Mouse (Mus musculus): ENCODE measurements around the gene Kcmf1.

Gene Kcmf1

DNA sequence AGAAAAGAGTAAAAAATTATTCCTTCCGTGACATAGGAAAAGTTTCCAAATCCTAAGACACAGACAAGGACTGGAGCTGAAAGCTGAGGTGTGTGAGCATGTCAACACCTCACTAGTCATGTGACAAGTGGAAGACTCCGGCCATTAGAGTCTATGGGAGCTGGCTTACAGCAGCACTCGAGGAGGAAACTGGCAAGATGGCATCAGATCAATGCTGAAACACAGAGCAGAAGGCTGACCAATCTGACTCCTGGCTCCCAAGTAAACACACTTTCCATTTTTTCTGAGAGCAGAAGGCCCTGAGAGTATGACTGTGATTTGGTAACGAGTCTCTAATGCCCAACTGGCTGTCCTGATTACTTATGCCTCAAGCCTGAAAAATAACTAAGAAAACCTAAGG lies 47.6 kb downstream of the Kcmf1 start:
- in situ Hi-C loops (cut with MboI; ENCODE audit: unreplicated experiment in 2 of 2): no loop called here

DNA sequence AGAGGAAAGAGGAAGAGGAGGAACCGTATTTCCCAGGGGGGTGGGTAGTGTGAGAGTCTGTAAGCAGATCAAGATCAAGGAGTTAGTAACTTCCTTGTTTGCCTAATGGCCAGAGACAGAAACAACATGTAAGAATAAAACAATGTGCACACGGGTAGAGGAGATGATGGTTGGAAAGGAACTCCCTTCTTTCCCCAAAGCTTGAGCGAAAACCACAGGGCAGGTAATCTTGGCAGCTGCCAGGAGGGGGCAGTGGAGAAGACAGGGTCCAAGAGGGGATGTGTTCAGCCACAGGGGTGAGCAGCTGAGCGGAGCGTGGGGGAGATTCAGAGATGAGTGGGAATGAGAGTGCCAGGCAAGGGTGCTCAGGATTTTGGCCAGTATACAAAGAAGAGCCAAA lies 48.1 kb downstream of the Kcmf1 start:
- in situ Hi-C loops (cut with MboI; ENCODE audit: unreplicated experiment in 2 of 2): no loop called here

- in situ Hi-C loops (cut with MboI; ENCODE audit: unreplicated experiment in 2 of 2): loop anchor here in 1 of 2 experiments (25.0 kb wide), 1 partner anchor 320 kb away; no protein-coding TSS in a partner anchor
These were observed 57.7 kb downstream of the Kcmf1 start for GRCm38 (mm10) chr6:72841986-72842502.

DNA sequence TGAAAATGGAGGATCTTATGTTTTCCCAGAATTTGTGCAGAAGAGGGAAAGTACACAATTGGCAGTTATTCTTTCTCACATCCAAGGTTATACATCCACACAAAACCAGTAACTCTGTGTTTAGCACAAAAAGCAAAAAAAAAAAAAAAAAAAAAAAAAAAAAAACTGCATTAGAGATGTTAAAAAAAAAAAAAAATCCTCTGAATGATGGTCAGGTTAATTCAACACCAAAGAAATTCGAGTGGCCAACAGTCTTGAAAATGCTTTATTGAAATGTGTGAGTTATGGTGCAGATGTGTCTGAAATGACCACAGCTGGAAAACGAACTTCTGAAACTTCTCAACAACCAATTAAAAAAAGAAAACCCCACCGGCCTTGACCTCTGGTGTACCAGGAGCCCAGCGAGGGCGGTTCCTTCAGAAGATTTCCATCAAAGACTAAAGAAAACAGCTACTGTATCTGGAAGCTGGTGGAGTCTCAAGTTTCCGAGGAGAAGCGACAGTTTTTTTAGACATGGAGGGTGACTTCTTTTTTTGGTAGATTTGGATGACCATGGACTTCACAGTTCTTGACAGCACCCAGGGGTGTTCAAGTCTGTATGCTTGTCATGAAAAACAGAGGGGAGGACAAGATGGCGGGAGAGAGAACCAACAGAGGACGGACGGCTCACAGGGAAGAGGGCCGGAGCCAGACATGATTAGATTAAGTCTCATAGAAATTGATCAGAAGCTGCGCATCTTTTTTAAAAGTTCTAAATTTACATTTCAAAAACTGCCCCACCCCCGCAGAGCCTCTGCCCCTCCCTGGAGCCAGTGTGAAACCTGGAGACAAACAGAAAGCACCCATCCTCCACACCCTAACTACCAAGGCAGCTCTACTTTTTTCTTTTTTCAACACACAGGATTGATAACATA lies 58.7 kb downstream of the Kcmf1 start:
- in situ Hi-C loops (cut with MboI; ENCODE audit: unreplicated experiment in 2 of 2): loop anchor here in 1 of 2 experiments (25.0 kb wide), 1 partner anchor 321 kb away; no protein-coding TSS in a partner anchor

GRCm38 (mm10) chr6:72837756-72838155 lies 62.0 kb downstream of the Kcmf1 start:
- in situ Hi-C loops (cut with MboI; ENCODE audit: unreplicated experiment in 2 of 2): loop anchor here in 1 of 2 experiments (25.0 kb wide), 1 partner anchor 325 kb away; no protein-coding TSS in a partner anchor

DNA sequence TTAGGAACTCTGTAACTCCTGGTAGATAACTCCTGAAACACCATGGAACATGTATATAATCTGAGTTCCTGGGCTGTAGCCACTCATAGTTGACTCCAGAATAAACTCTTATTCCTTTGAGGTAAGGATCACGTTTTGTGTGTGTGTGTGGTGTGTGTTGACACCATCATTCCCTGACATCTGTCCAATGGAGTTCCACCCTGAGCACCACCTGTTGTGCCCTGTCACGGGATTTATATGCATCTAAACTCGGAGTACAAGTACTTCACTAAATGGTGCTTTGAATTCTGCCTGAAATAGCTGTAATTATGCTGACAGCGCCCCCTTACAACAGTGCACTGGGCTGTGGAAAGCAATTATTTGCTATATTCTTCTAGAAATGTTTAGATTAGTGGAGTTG lies 65.3 kb downstream of the Kcmf1 start:
- in situ Hi-C loops (cut with MboI; ENCODE audit: unreplicated experiment in 2 of 2): loop anchor here in 1 of 2 experiments (25.0 kb wide), 1 partner anchor 328 kb away; no protein-coding TSS in a partner anchor

DNA sequence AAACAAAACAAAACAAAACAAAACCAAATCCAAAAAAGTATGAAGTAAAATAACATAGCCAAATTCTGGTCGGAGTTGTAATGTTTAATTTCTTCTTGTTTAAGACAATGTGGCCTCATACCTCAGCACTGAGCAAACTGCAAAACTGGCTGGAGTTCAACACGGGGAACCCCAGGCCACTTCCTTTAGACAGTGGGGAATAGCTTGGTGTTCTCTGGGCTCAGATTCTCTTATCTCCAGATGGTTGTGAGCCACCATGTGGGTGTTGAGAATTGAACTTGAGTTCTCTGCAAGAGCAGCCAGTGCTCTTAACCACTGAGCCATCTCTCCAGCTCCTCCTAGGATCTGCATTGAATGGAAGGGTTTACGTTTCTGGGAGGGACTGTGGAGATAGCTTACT lies 67.9 kb downstream of the Kcmf1 start:
- in situ Hi-C loops (cut with MboI; ENCODE audit: unreplicated experiment in 2 of 2): loop anchor here in 1 of 2 experiments (25.0 kb wide), 1 partner anchor 330 kb away; no protein-coding TSS in a partner anchor

- in situ Hi-C loops (cut with MboI; ENCODE audit: unreplicated experiment in 2 of 2): loop anchor here in 1 of 2 experiments (25.0 kb wide), 1 partner anchor 331 kb away; no protein-coding TSS in a partner anchor
These were observed 68.5 kb downstream of the Kcmf1 start for GRCm38 (mm10) chr6:72831276-72831675.

DNA sequence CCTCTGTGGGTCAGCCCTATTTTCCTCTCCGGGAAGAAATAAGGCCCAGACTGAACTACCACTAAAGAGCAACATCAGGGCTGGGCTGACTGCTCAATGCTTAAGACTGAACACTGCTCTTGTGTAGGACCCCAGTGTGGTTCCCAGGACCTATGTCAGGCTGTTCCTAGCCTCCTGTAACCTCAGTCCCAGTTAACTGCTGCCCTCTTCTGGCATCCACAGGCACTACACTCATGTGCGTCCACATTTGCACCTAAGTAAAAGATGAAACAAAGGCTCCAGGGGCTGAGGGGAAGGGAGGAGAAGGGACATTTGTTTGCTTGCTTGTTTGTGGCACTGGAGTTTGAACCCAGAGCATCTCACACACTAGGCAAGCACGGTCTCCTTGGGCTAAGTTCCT lies 70.9 kb downstream of the Kcmf1 start:
- in situ Hi-C loops (cut with MboI; ENCODE audit: unreplicated experiment in 2 of 2): loop anchor here in 1 of 2 experiments (25.0 kb wide), 1 partner anchor 333 kb away; no protein-coding TSS in a partner anchor

GRCm38 (mm10) chr6:72828037-72828436 lies 71.7 kb downstream of the Kcmf1 start:
- in situ Hi-C loops (cut with MboI; ENCODE audit: unreplicated experiment in 2 of 2): loop anchor here in 1 of 2 experiments (25.0 kb wide), 1 partner anchor 334 kb away; no protein-coding TSS in a partner anchor

- in situ Hi-C loops (cut with MboI; ENCODE audit: unreplicated experiment in 2 of 2): loop anchor here in 1 of 2 experiments (25.0 kb wide), 1 partner anchor 337 kb away; no protein-coding TSS in a partner anchor
These were observed 74.0 kb downstream of the Kcmf1 start for GRCm38 (mm10) chr6:72825762-72826161.

DNA sequence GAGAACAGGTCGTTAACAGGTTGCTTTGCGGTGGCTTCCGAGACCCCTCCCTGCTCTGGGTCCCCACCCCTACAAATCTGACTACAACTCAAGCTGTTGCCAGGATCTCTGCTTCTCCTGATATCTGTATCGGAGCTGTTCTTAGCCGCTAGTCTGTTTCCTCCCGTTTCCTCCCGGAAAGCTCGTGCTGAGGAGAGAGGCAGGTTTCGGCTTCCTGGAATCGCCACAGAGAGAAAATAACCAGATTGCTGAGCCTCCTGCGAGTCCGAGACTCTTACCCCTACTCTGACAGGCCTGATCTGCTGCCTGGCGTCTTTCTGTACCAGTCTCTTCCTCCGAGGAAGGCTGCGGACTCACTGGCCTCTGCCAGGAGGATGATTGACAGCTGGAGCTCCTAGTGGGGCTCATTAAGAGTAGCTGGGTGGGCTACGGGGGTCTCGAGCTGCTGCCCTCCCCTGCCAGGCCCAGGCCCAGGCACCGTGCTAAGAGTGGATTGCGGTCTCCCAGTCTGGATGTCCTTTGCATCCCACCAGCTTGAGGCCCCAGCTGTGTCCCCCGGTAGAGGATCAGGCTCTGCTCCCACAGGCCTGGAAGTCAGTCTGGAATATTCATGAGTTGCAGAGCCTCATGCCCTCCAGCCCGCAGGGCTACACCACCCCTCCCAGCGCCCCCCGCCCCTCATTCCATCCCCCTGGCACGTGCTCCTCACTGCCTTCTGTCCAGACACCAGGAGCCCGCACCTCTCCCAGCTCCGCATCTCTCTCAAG lies 74.6 kb downstream of the Kcmf1 start:
- in situ Hi-C loops (cut with MboI; ENCODE audit: unreplicated experiment in 2 of 2): loop anchor here in 1 of 2 experiments (25.0 kb wide), 1 partner anchor 337 kb away; no protein-coding TSS in a partner anchor

GRCm38 (mm10) chr6:72813456-72813855 lies 86.3 kb downstream of the Kcmf1 start:
- in situ Hi-C loops (cut with MboI; ENCODE audit: unreplicated experiment in 2 of 2): no loop called here

DNA sequence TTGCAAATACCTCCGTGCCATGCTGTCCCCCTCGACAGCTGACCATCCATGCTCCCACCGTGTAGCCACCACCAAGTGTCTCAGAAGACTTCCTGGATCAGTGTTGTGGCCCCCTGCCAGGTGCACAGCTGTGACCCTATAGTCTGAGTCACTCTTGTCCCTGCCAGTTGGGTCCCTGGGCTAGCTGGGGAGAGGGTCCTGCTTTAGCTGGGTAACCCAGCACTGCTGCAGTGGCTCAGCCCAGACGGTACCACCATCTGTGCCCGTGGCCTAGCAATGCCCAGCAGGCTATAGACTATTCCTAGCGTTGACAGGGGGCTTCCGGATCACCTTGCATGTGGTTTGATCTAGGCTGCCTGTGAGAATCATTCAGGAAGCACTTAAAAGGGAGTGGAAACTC lies 89.5 kb downstream of the Kcmf1 start:
- in situ Hi-C loops (cut with MboI; ENCODE audit: unreplicated experiment in 2 of 2): no loop called here

DNA sequence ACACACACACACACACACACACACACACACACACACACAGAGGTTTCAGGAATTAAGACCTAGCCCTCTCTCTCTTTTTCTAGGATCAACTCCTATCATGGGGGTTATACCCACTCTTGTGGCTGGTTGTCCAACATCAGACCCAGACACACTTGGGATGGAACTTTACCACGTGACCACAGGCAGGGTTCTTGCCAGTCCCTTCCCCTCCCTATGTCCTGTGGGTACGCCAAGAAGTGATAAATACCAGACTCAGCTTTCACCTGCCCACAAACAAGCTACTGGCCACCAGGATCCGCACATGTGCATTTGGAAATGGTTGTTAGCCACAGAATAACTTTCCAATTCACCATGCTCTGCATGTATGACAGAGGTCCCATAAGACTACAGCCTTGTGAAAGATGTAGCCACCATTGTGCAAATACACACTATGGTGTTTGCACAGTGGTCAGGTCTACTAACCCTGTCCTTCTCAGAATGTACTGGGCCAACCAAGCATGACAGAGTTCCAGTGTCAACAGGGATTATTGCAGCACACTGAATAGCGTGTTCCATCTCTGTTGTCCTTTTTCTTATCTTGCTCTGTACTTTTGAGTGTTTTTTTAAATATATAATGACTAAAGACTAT lies 90.1 kb downstream of the Kcmf1 start:
- in situ Hi-C loops (cut with MboI; ENCODE audit: unreplicated experiment in 2 of 2): no loop called here

- in situ Hi-C loops (cut with MboI; ENCODE audit: unreplicated experiment in 2 of 2): no loop called here
These were observed 91.4 kb downstream of the Kcmf1 start for GRCm38 (mm10) chr6:72808342-72808741.

GRCm38 (mm10) chr6:72803669-72804068 lies 96.1 kb downstream of the Kcmf1 start:
- in situ Hi-C loops (cut with MboI; ENCODE audit: unreplicated experiment in 2 of 2): no loop called here

GRCm38 (mm10) chr6:72802119-72802518 lies 97.7 kb downstream of the Kcmf1 start:
- in situ Hi-C loops (cut with MboI; ENCODE audit: unreplicated experiment in 2 of 2): no loop called here

DNA sequence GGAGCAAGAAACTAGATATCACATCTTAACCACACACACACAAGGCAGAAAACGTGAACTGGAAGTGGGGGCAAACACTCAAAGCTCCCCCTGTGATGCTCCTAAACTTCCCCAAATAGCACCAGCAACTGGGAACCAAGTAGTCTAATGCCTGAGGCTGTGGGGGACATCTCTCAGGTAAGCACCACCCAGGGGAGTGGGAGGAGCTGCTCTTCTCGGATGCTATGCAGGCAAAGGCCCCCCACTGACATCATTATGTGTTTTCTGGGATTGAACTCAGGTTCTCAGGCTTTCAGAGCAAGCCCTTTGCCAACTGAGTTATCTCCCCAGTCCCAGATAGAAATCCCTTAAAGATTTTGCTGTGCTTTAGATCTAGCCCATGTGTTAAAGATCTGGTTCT lies 99.1 kb downstream of the Kcmf1 start:
- in situ Hi-C loops (cut with MboI; ENCODE audit: unreplicated experiment in 2 of 2): no loop called here

DNA sequence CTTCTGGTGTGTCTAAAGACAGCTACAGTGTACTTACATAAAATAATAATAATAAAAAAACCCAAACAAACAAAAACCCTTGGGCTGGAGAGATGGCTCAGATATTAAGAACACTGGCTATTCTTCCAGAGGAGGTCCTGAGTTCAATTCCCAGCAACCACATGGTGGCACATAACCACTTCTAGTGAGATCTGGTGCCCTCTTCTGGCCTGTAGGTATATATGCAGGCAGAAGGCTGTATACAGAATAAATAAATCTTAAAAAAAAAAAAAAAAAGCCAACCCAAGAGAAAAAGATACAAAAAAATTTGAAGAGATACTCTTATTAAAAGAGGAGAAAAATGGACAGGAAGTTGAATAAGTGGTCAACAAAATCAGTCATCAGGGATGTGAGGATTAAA lies 102.0 kb downstream of the Kcmf1 start:
- in situ Hi-C loops (cut with MboI; ENCODE audit: unreplicated experiment in 2 of 2): no loop called here
